Mouse (Mus musculus) hindbrain, embryonic 10.5 days (tissue): ENCODE data around the gene Cntln. TPM values are rescaled to one million over a fixed set of nuclear protein-coding genes. Genes with fewer than 3 reads are reported as not detected.

Experiments used
- DNase-seq: peaks from one replicate; pipeline ENCODE4 v3.0.0-alpha.2; 2017; ENCODE audit warnings: low spot score
- H3K27ac ChIP-seq: fragments of 300-500 bp; sonication (generic); 2 replicates; pipeline ENCODE4 v1.5.1; 2016; ENCODE audit warnings: mild to moderate bottlenecking, moderate library complexity
- H3K27me3 ChIP-seq: fragments of 300-500 bp; sonication (generic); 2 replicates; pipeline ENCODE4 v1.6.1; 2016; ENCODE audit warnings: mild to moderate bottlenecking; ENCODE audit not compliant: poor library complexity, insufficient read depth, severe bottlenecking
- H3K36me3 ChIP-seq: fragments of 300-500 bp; sonication (generic); 2 replicates; pipeline ENCODE4 v1.6.1; 2016; ENCODE audit warnings: mild to moderate bottlenecking, moderate library complexity
- H3K4me1 ChIP-seq: fragments of 300-500 bp; sonication (generic); replicated peaks from 2 replicates; pipeline ENCODE4 v1.6.1; 2016; ENCODE audit warnings: mild to moderate bottlenecking
- H3K4me3 ChIP-seq: fragments of 300-500 bp; sonication (generic); 2 replicates; pipeline ENCODE4 v1.5.1; 2016; ENCODE audit warnings: mild to moderate bottlenecking, moderate library complexity
- H3K9me3 ChIP-seq: fragments of 300-500 bp; sonication (generic); 2 replicates; pipeline ENCODE4 v1.6.1; 2016; ENCODE audit warnings: mild to moderate bottlenecking, moderate library complexity
- WGBS: fragments of 180-500 bp; shearing (Covaris S2); methylation state at CpG from one replicate; pipeline ENCODE4 v1.1.7; 2016; 5-methylcytosine and 5-hydroxymethylcytosine counted together
- polyA plus RNA-seq: library from polyadenylated mRNA; unstranded; fragments of >200 nt; fragmentation: Nextera tagmentation; extraction: Ambion mirVana; gene quantifications from 2 replicates; pipeline ENCODE4 v1.2.1, GENCODE M21; 2016

Cntln gene
- polyA plus RNA-seq, 1 experiment from 2014 or later, result 4.4 TPM

- DNase-seq, result peak; percentile 56
- Histone ChIP-seq H3K4me3 (no peak overlapping the region), H3K27ac (no peak overlapping the region), H3K36me3 (no peaks in the 10 kb centered on the region), H3K27me3 (no peaks in the 10 kb centered on the region), H3K4me1 (no peaks in the 10 kb centered on the region), H3K9me3 (no peaks in the 10 kb centered on the region)
- WGBS, result 16% methylated on average over 7 of the region's 7 CpGs
Observed at GRCm38 (mm10) chr4:85096682-85097081, 212.6 kb downstream of the Cntln start.

GRCm38 (mm10) chr4:85102168-85102567, 218.1 kb downstream of the Cntln start:
- WGBS, result 92% methylated on average over 4 of the region's 4 CpGs
- no peaks in the 10 kb centered on the region for H3K9me3 ChIP-seq
- no peak for DNase-seq

GRCm38 (mm10) chr4:85106416-85106815, 222.3 kb downstream of the Cntln start:
- no peaks in the 10 kb centered on the region for H3K9me3 ChIP-seq
- 76% methylated on average over 1 of the region's 1 CpGs for WGBS
- no peak for DNase-seq
- no peak overlapping the region for H3K4me3 ChIP-seq
- H3K27me3 ChIP-seq, result no peaks in the 10 kb centered on the region
- H3K4me1 ChIP-seq, result no peaks in the 10 kb centered on the region
- no peak overlapping the region for H3K27ac ChIP-seq
- no peaks in the 10 kb centered on the region for H3K36me3 ChIP-seq

More at GRCm38 (mm10) chr4:85102168-85102567, 218.1 kb downstream of the Cntln start:
- H3K4me3 ChIP-seq, result no peak overlapping the region
- no peaks in the 10 kb centered on the region for H3K4me1 ChIP-seq
- no peak overlapping the region for H3K27ac ChIP-seq
- no peaks in the 10 kb centered on the region for H3K27me3 ChIP-seq
- H3K36me3 ChIP-seq, result no peaks in the 10 kb centered on the region

GRCm38 (mm10) chr4:85106961-85107360, 222.9 kb downstream of the Cntln start:
- H3K27me3 ChIP-seq, result no peaks in the 10 kb centered on the region
- H3K27ac ChIP-seq, result no peak overlapping the region
- no peak overlapping the region for H3K4me3 ChIP-seq
- WGBS, result 91% methylated on average over 2 of the region's 2 CpGs
- H3K4me1 ChIP-seq, result no peaks in the 10 kb centered on the region
- no peaks in the 10 kb centered on the region for H3K36me3 ChIP-seq
- H3K9me3 ChIP-seq, result no peaks in the 10 kb centered on the region
- DNase-seq, result no peak

- H3K27ac ChIP-seq, result no peak overlapping the region
- 93% methylated on average over 3 of the region's 3 CpGs for WGBS
- H3K4me3 ChIP-seq, result no peak overlapping the region
- no peaks in the 10 kb centered on the region for H3K36me3 ChIP-seq
- H3K4me1 ChIP-seq, result no peaks in the 10 kb centered on the region
- DNase-seq, result no peak
- no peaks in the 10 kb centered on the region for H3K27me3 ChIP-seq
- no peaks in the 10 kb centered on the region for H3K9me3 ChIP-seq
Observed at GRCm38 (mm10) chr4:85120271-85120670, 236.2 kb downstream of the Cntln start.

- no peak overlapping the region for H3K4me3 ChIP-seq
Observed at GRCm38 (mm10) chr4:85149726-85150125, 265.6 kb downstream of the Cntln start.

GRCm38 (mm10) chr4:85151881-85152280, 267.8 kb downstream of the Cntln start:
- Histone ChIP-seq H3K4me3 (no peak overlapping the region), H3K27me3 (no peaks in the 10 kb centered on the region), H3K36me3 (no peaks in the 10 kb centered on the region), H3K9me3 (no peaks in the 10 kb centered on the region), H3K4me1 (no peaks in the 10 kb centered on the region), H3K27ac (no peak overlapping the region)
- no peak for DNase-seq
- 86% methylated on average over 7 of the region's 7 CpGs for WGBS

More at GRCm38 (mm10) chr4:85149726-85150125, 265.6 kb downstream of the Cntln start:
- Histone ChIP-seq H3K9me3 (no peaks in the 10 kb centered on the region), H3K36me3 (no peaks in the 10 kb centered on the region), H3K4me1 (no peaks in the 10 kb centered on the region), H3K27ac (no peak overlapping the region), H3K27me3 (no peaks in the 10 kb centered on the region)
- DNase-seq, result no peak
- 86% methylated on average over 5 of the region's 5 CpGs for WGBS

- DNase-seq, result no peak
- H3K4me3 ChIP-seq, result no peak overlapping the region
- H3K27me3 ChIP-seq, result no peaks in the 10 kb centered on the region
- WGBS, result 94% methylated on average over 1 of the region's 1 CpGs
- H3K9me3 ChIP-seq, result no peaks in the 10 kb centered on the region
- H3K27ac ChIP-seq, result no peak overlapping the region
- H3K36me3 ChIP-seq, result no peaks in the 10 kb centered on the region
- no peaks in the 10 kb centered on the region for H3K4me1 ChIP-seq
Observed at GRCm38 (mm10) chr4:85154361-85154760, 270.3 kb downstream of the Cntln start.

- Histone ChIP-seq H3K4me1 (0 out of 2 replicates have a peak, but pooled peaks cover 5% of the 10 kb centered on the region), H3K27me3 (no peaks in the 10 kb centered on the region; the same call in 1 of the 2 replicates), H3K9me3 (no peaks in the 10 kb centered on the region), H3K4me3 (no peak overlapping the region), H3K36me3 (no peaks in the 10 kb centered on the region), H3K27ac (no peak overlapping the region)
- DNase-seq, result no peak
- 66% methylated on average over 4 of the region's 4 CpGs for WGBS
Observed at GRCm38 (mm10) chr4:85161156-85161555, 277.0 kb downstream of the Cntln start.

GRCm38 (mm10) chr4:85162468-85163312, 278.6 kb downstream of the Cntln start:
- Histone ChIP-seq H3K9me3 (no peaks in the 10 kb centered on the region), H3K36me3 (no peaks in the 10 kb centered on the region), H3K27ac (no peak overlapping the region), H3K4me1 (0 out of 2 replicates have a peak, but pooled peaks cover 5% of the 10 kb centered on the region), H3K4me3 (0 out of 2 replicates have a peak overlapping the region, but pooled peaks have one; percentile 13), H3K27me3 (no peaks in the 10 kb centered on the region; the same call in 1 of the 2 replicates)
- DNase-seq, result peak; percentile 70
- WGBS, result 26% methylated on average over 27 of the region's 27 CpGs

- no peaks in the 10 kb centered on the region for H3K9me3 ChIP-seq
- 88% methylated on average over 2 of the region's 2 CpGs for WGBS
- no peak overlapping the region for H3K27ac ChIP-seq
- H3K27me3 ChIP-seq, result no peaks in the 10 kb centered on the region; the same call in 1 of the 2 replicates
- no peak for DNase-seq
- H3K36me3 ChIP-seq, result no peaks in the 10 kb centered on the region
- no peak overlapping the region for H3K4me3 ChIP-seq
- H3K4me1 ChIP-seq, result 0 out of 2 replicates have a peak, but pooled peaks cover 5% of the 10 kb centered on the region
Observed at GRCm38 (mm10) chr4:85163313-85163615, 279.2 kb downstream of the Cntln start.

- Histone ChIP-seq H3K9me3 (no peaks in the 10 kb centered on the region), H3K36me3 (no peaks in the 10 kb centered on the region), H3K27ac (no peak overlapping the region), H3K4me3 (no peak overlapping the region), H3K4me1 (0 out of 2 replicates have a peak, but pooled peaks cover 1% of the 10 kb centered on the region), H3K27me3 (no peaks in the 10 kb centered on the region)
- no peak for DNase-seq
- WGBS, result 94% methylated on average over 12 of the region's 12 CpGs
Observed at GRCm38 (mm10) chr4:85168001-85168400, 283.9 kb downstream of the Cntln start.

- 88% methylated on average over 4 of the region's 4 CpGs for WGBS
- no peaks in the 10 kb centered on the region for H3K9me3 ChIP-seq
- no peak overlapping the region for H3K4me3 ChIP-seq
- no peak overlapping the region for H3K27ac ChIP-seq
- no peaks in the 10 kb centered on the region for H3K36me3 ChIP-seq
- H3K27me3 ChIP-seq, result no peaks in the 10 kb centered on the region
- no peak for DNase-seq
- no peaks in the 10 kb centered on the region for H3K4me1 ChIP-seq
Observed at GRCm38 (mm10) chr4:85175466-85175865, 291.4 kb downstream of the Cntln start.
